ENCODE assay signal across 25 mouse cellular contexts in the genomic region with DNA sequence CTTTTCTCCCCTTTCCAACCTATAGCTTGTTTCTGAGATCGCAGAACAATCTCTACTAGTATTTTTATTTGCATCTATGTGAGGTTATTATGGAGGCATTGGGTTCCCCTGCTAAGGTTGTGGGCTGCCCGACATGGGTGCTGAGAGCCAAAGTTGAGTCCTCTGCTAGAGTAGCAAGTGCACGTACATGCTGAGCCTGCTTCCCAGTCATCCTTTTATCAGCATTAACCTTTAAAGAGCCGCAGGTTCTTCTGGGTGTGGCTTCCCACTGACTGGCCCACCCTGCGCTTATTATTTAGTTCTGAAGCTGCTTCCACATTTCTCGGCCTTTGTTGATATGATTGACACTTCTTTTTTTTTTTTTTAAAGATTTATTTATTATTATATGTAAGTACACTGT. TPM values are rescaled to one million over a fixed set of nuclear protein-coding genes. Genes with fewer than 3 reads are reported as not detected.
DNase-seq lines count a peak whose midpoint lies in the region; ATAC-seq and TF ChIP-seq lines count a peak whose summit lies in the region.
"Had no signal": no experiment of that assay in that cellular context is flagged by ENCODE, and none has a peak within 500 bp of the region (broad histone marks: within the 10 kb centered on the region; RNA-seq: fewer than 3 reads in every experiment).

No protein-coding gene starts in this region.

- intact Hi-C loops in heart, postnatal 10 days (cut with DNase I): no loop called here

- H3K9me3 ChIP-seq in intestine, embryonic 16.5 days (ENCODE audit: control insufficient read depth, low read length): no peaks in the 10 kb centered on the region
- H3K9me3 ChIP-seq in liver, embryonic 15.5 days (replicated peaks): no peaks in the 10 kb centered on the region
- H3K9me3 ChIP-seq: embryonic facial prominence, embryonic 12.5 days; forebrain, embryonic 15.5 days; hindbrain, embryonic 12.5 days; limb, embryonic 12.5 days; megakaryocyte, embryonic 14.5 days; midbrain, embryonic 15.5 days; neural tube, embryonic 12.5 days had no signal

- H3K4me2 ChIP-seq in intestine, embryonic 16.5 days (ENCODE audit: low read depth, low read length): no peak overlapping the region
- peak overlapping the region; percentile 37 for H3K4me2 ChIP-seq in liver, embryonic 15.5 days
- H3K4me2 ChIP-seq: embryonic facial prominence, embryonic 12.5 days; forebrain, embryonic 15.5 days; heart, embryonic 13.5 days; hindbrain, embryonic 12.5 days; limb, embryonic 12.5 days; midbrain, embryonic 15.5 days; neural tube, embryonic 12.5 days had no signal

- no peak overlapping the region for H3K4me3 ChIP-seq in intestine, embryonic 16.5 days (ENCODE audit: low read length)
- no peak overlapping the region for H3K4me3 ChIP-seq in liver, embryonic 15.5 days (replicated peaks)
- no peak overlapping the region for H3K4me3 ChIP-seq in layer of hippocampus, adult 2 months
- H3K4me3 ChIP-seq: embryonic facial prominence, embryonic 12.5 days; forebrain, embryonic 15.5 days; heart, embryonic 13.5 days; hindbrain, embryonic 12.5 days; limb, embryonic 12.5 days; megakaryocyte, embryonic 14.5 days; midbrain, embryonic 15.5 days; neural tube, embryonic 12.5 days had no signal

- H3K27me3 ChIP-seq in intestine, embryonic 16.5 days (replicated peaks; ENCODE audit: control insufficient read depth, insufficient read depth, low read length): no peaks in the 10 kb centered on the region
- no peaks in the 10 kb centered on the region for H3K27me3 ChIP-seq in liver, embryonic 15.5 days
- H3K27me3 ChIP-seq: embryonic facial prominence, embryonic 12.5 days; forebrain, embryonic 15.5 days; heart, embryonic 13.5 days; hindbrain, embryonic 12.5 days; limb, embryonic 12.5 days; megakaryocyte, embryonic 14.5 days; midbrain, embryonic 15.5 days; neural tube, embryonic 12.5 days had no signal

- H3K9ac ChIP-seq in intestine, embryonic 16.5 days (ENCODE audit: low read depth, low read length): no peak overlapping the region
- no peak overlapping the region for H3K9ac ChIP-seq in liver, embryonic 15.5 days
- H3K9ac ChIP-seq: embryonic facial prominence, embryonic 12.5 days; forebrain, embryonic 15.5 days; heart, embryonic 13.5 days; hindbrain, embryonic 12.5 days; limb, embryonic 12.5 days; midbrain, embryonic 15.5 days; neural tube, embryonic 12.5 days had no signal

- peak; percentile 64 for DNase-seq in heart, adult 11 months
- DNase-seq in heart, postnatal 10 days: no peak
- DNase-seq in frontal cortex, postnatal 25 days (ENCODE audit: low spot score in 2 of 2): no peak
- DNase-seq in layer of hippocampus, adult 2 months (ENCODE audit: low spot score in 2 of 2): no peak
- no peak for DNase-seq in lung, postnatal 10 days
- DNase-seq: adrenal gland, postnatal 36 days; cerebellum, adult 11-12 months; cerebellum, postnatal 14 days; gastrocnemius, postnatal 10 days; kidney, postnatal 25 days; layer of hippocampus, postnatal 36 days; lung, adult 2 months; right cerebral cortex, postnatal 25 days; spleen, adult 18-20 months had no signal

- 76% methylated on average over 6 of the region's 6 CpGs for WGBS in intestine, embryonic 16.5 days
- 32% methylated on average over 6 of the region's 6 CpGs for WGBS in liver, embryonic 15.5 days (ENCODE audit: insufficient replicate concordance)

- no peak for TF ChIP-seq CTCF in layer of hippocampus, adult 2 months (conservative IDR thresholded peaks at IDR 0.05)

- H3K36me3 ChIP-seq in intestine, embryonic 16.5 days (ENCODE audit: control insufficient read depth, insufficient read depth, low read length): no peaks in the 10 kb centered on the region
- H3K36me3 ChIP-seq in liver, embryonic 15.5 days (replicated peaks): peaks cover 2% of the 10 kb centered on the region
- H3K36me3 ChIP-seq: embryonic facial prominence, embryonic 12.5 days; forebrain, embryonic 15.5 days; hindbrain, embryonic 12.5 days; midbrain, embryonic 15.5 days; neural tube, embryonic 12.5 days had no signal

- H3K4me1 ChIP-seq in intestine, embryonic 16.5 days (ENCODE audit: control insufficient read depth, insufficient read depth, low read length): peaks cover 10% of the 10 kb centered on the region
- peaks cover 57% of the 10 kb centered on the region for H3K4me1 ChIP-seq in liver, embryonic 15.5 days (replicated peaks)
- H3K4me1 ChIP-seq: neural tube, embryonic 12.5 days had no signal

- no peak overlapping the region for H3K27ac ChIP-seq in intestine, embryonic 16.5 days (ENCODE audit: low read length)
- H3K27ac ChIP-seq in liver, embryonic 15.5 days (replicated peaks): peak overlapping the region; percentile 45; the same call in 1 of the 2 replicates
- no peak overlapping the region for H3K27ac ChIP-seq in layer of hippocampus, adult 2 months
- H3K27ac ChIP-seq: embryonic facial prominence, embryonic 12.5 days; forebrain, embryonic 15.5 days; hindbrain, embryonic 12.5 days; limb, embryonic 12.5 days; midbrain, embryonic 15.5 days; neural tube, embryonic 12.5 days had no signal

- peak; percentile 42; the same call in 1 of the 2 replicates for ATAC-seq in intestine, embryonic 16.5 days
- ATAC-seq in liver, embryonic 15.5 days (ENCODE audit: insufficient read depth): peak; percentile 76
- ATAC-seq: forebrain, embryonic 15.5 days; midbrain, embryonic 15.5 days had no signal

RNA-seq across cellular contexts. Expression of a gene that starts 14.3 kb away (rescaled TPM):
- 10 to 100 TPM; 59.7 to 63.2 TPM for total RNA-seq in heart, postnatal 10 days (2021)
- 40.4 and 45.5 TPM in 2 replicates for polyA plus RNA-seq in intestine, embryonic 16.5 days (2015; fragmentation: Nextera tagmentation; extraction: Ambion mirVana)
- polyA plus RNA-seq in liver, embryonic 15.5 days (2015; fragmentation: Nextera tagmentation; extraction: Ambion mirVana): 28.7 and 30.0 TPM in 2 replicates
- total RNA-seq in layer of hippocampus, adult 2 months (2021): 100 to 1,000 TPM in 1 of 2 experiments, 10 to 100 TPM in 1; 96.7 to 114 TPM

RNA-seq across cellular contexts. Expression of a gene that starts 44.0 kb away (rescaled TPM):
- total RNA-seq in heart, postnatal 10 days (2021): under 1 TPM; 0.07 to 0.12 TPM
- 0.31 and 0.32 TPM in 2 replicates for polyA plus RNA-seq in intestine, embryonic 16.5 days (2015; fragmentation: Nextera tagmentation; extraction: Ambion mirVana)
- 1.4 and 1.8 TPM in 2 replicates for polyA plus RNA-seq in liver, embryonic 15.5 days (2015; fragmentation: Nextera tagmentation; extraction: Ambion mirVana)
- 10 to 100 TPM in 1 of 2 experiments, 1 to 10 TPM in 1; 9.8 to 11.0 TPM for total RNA-seq in layer of hippocampus, adult 2 months (2021)
- polyA plus RNA-seq: kidney, embryonic 14.5 days had no signal

Comparison
In these comparisons a context has a peak if more than half of its experiments do, and no peak if none do; other contexts are left out.
1. RNA of a gene that starts 44.0 kb away (total RNA-seq): 9.8 to 11.0 TPM in layer of hippocampus, adult 2 months; 0.07 to 0.12 TPM in heart, postnatal 10 days; every median in the first group is over 4 times any median in the second.